Mouse (Mus musculus) ES-E14 (cell line): ENCODE measurements around the gene Pard3b. TPM values are rescaled to one million over a fixed set of nuclear protein-coding genes. Genes with fewer than 3 reads are reported as not detected.

Experiments used
- DNase-seq: peaks from one replicate; pipeline ENCODE4 v3.0.0-alpha.2; 2013; ENCODE audit warnings: low read depth, low spot score
- H3K27ac ChIP-seq: 2 replicates; pipeline ENCODE4 v1.5.1; 2012; ENCODE audit warnings: low read depth, mild to moderate bottlenecking, low read length, moderate library complexity, mixed read lengths; ENCODE audit not compliant: poor library complexity, insufficient read depth, severe bottlenecking
- H3K36me3 ChIP-seq: 2 replicates; pipeline ENCODE4 v1.6.1; 2012; ENCODE audit warnings: mild to moderate bottlenecking, low read length, moderate library complexity, mixed read lengths; ENCODE audit not compliant: control insufficient read depth, poor library complexity, insufficient read depth, severe bottlenecking
- H3K4me1 ChIP-seq, 2 experiments: fragments of 150-350 bp in 1 of 2; sonication (generic) in 1 of 2; 2 replicates each; pipeline ENCODE4 v1.6.1; 2012; ENCODE audit warnings: low read length in 2 of 2, mild to moderate bottlenecking in 1 of 2, mixed read lengths in 1 of 2; ENCODE audit not compliant: control insufficient read depth in 2 of 2, insufficient read depth in 2 of 2, poor library complexity in 1 of 2
- H3K4me3 ChIP-seq, 2 experiments: fragments of 150-350 bp in 1 of 2; sonication (generic) in 1 of 2; 2 replicates each; pipeline ENCODE4 v1.5.1; 2012; ENCODE audit warnings: low read length in 2 of 2, low read depth in 1 of 2, mild to moderate bottlenecking in 1 of 2, mixed read lengths in 1 of 2; ENCODE audit not compliant: insufficient read depth in 1 of 2, poor library complexity in 1 of 2, severe bottlenecking in 1 of 2
- H3K9ac ChIP-seq: 2 replicates; pipeline ENCODE4 v1.6.1; 2012; ENCODE audit warnings: low read depth, mild to moderate bottlenecking, low read length, mixed read lengths; ENCODE audit not compliant: poor library complexity, insufficient read depth, severe bottlenecking
- H3K9me3 ChIP-seq: fragments of 150-350 bp; sonication (generic); 2 replicates; pipeline ENCODE4 v1.6.1; 2012; ENCODE audit warnings: low read depth, mild to moderate bottlenecking, low read length; ENCODE audit not compliant: control insufficient read depth, insufficient read depth
- CHD2 ChIP-seq: IDR thresholded peaks from 2 replicates; pipeline ENCODE4 v1.6.1; 2014; ENCODE audit warnings: mild to moderate bottlenecking, low read depth, low read length, inconsistent platforms
- HCFC1 ChIP-seq: IDR thresholded peaks from 2 replicates; pipeline ENCODE4 v1.6.1; 2012; ENCODE audit warnings: low read length, inconsistent platforms, borderline replicate concordance; ENCODE audit not compliant: insufficient read depth
- MAFK ChIP-seq: IDR thresholded peaks from 2 replicates; pipeline ENCODE4 v1.6.1; 2014; ENCODE audit warnings: mild to moderate bottlenecking, low read depth, low read length, inconsistent platforms; ENCODE audit not compliant: insufficient read depth
- ZC3H11A ChIP-seq: IDR thresholded peaks from 2 replicates; pipeline ENCODE4 v1.6.1; 2012; ENCODE audit warnings: low read depth, mild to moderate bottlenecking, inconsistent platforms, low read length, borderline replicate concordance
- ZNF384 ChIP-seq: IDR thresholded peaks from 2 replicates; pipeline ENCODE4 v1.6.1; 2012; ENCODE audit warnings: low read depth, low read length, inconsistent platforms
- in situ Hi-C, 2 experiments: fragments of 600-800 bp; cut with MboI; formaldehyde crosslinking; loops; one replicate each; pipeline ENCODE4 v1.15.1; 2025; ENCODE audit warnings: low sequenced_read_pairs in 2 of 2, inconsistent platforms in 1 of 2; ENCODE audit not compliant: unreplicated experiment in 2 of 2
- total RNA-seq: library from RNA; depleted of rRNA; stranded (reverse); fragments of 300-350 nt; gene quantifications from 2 replicates; pipeline ENCODE4 v1.2.3, GENCODE M21; 2012

Pard3b gene
- total RNA-seq, 1 experiment, result 0.49 TPM

GRCm38 (mm10) chr1:62215842-62216241 is 577.2 kb downstream of the Pard3b start:
- no peaks in the 10 kb centered on the region; a peak in 1 of 4 replicates for H3K4me1 ChIP-seq
- H3K36me3 ChIP-seq, result no peaks in the 10 kb centered on the region
- in situ Hi-C loops, result no loop called here
- no peak overlapping the region for H3K27ac ChIP-seq
- no peaks in the 10 kb centered on the region for H3K9me3 ChIP-seq
- no peak overlapping the region for H3K4me3 ChIP-seq
- DNase-seq, result no peak
- H3K9ac ChIP-seq, result no peak overlapping the region
- TF ChIP-seq ZNF384 (no peak), HCFC1 (no peak), ZC3H11A (no peak), MAFK (no peak), CHD2 (no peak)

GRCm38 (mm10) chr1:62216568-62216967 is 577.9 kb downstream of the Pard3b start:
- H3K4me3 ChIP-seq, result no peak overlapping the region
- in situ Hi-C loops, result no loop called here
- H3K9ac ChIP-seq, result no peak overlapping the region
- TF ChIP-seq CHD2, result no peak
- no peak for TF ChIP-seq ZC3H11A
- TF ChIP-seq HCFC1, result no peak
- TF ChIP-seq ZNF384, result no peak
- no peak for TF ChIP-seq MAFK
- no peaks in the 10 kb centered on the region for H3K9me3 ChIP-seq
- H3K36me3 ChIP-seq, result no peaks in the 10 kb centered on the region
- H3K27ac ChIP-seq, result no peak overlapping the region
- no peak for DNase-seq
- H3K4me1 ChIP-seq, result no peaks in the 10 kb centered on the region; a peak in 1 of 4 replicates

GRCm38 (mm10) chr1:62229129-62229528 is 590.5 kb downstream of the Pard3b start:
- H3K9me3 ChIP-seq, result no peaks in the 10 kb centered on the region
- H3K27ac ChIP-seq, result no peak overlapping the region
- no peaks in the 10 kb centered on the region for H3K4me1 ChIP-seq
- no peak for DNase-seq
- H3K4me3 ChIP-seq, result no peak overlapping the region
- no peaks in the 10 kb centered on the region for H3K36me3 ChIP-seq
- TF ChIP-seq ZNF384 (no peak), ZC3H11A (no peak), CHD2 (no peak), MAFK (no peak), HCFC1 (no peak)
- in situ Hi-C loops, result no loop called here
- H3K9ac ChIP-seq, result no peak overlapping the region

GRCm38 (mm10) chr1:62234039-62234438 is 595.4 kb downstream of the Pard3b start:
- no peak for TF ChIP-seq ZC3H11A
- TF ChIP-seq MAFK, result no peak
- TF ChIP-seq CHD2, result no peak
- TF ChIP-seq ZNF384, result no peak
- TF ChIP-seq HCFC1, result no peak
- H3K4me3 ChIP-seq, result no peak overlapping the region
- no peak overlapping the region for H3K27ac ChIP-seq
- in situ Hi-C loops, result no loop called here
- no peaks in the 10 kb centered on the region for H3K9me3 ChIP-seq
- no peaks in the 10 kb centered on the region for H3K4me1 ChIP-seq
- H3K36me3 ChIP-seq, result no peaks in the 10 kb centered on the region
- no peak for DNase-seq
- H3K9ac ChIP-seq, result no peak overlapping the region

- in situ Hi-C loops, result no loop called here
- TF ChIP-seq HCFC1 (no peak), CHD2 (no peak), MAFK (no peak), ZC3H11A (no peak), ZNF384 (no peak)
- Histone ChIP-seq H3K4me3 (no peak overlapping the region), H3K4me1 (no peaks in the 10 kb centered on the region), H3K9me3 (no peaks in the 10 kb centered on the region), H3K9ac (no peak overlapping the region), H3K36me3 (no peaks in the 10 kb centered on the region), H3K27ac (no peak overlapping the region)
- no peak for DNase-seq
These were observed 596.5 kb downstream of the Pard3b start for GRCm38 (mm10) chr1:62235121-62235520.
